Mouse (Mus musculus) gastrocnemius, postnatal 14 days (tissue): ENCODE results near the gene Thsd7a. TPM values are rescaled to one million over a fixed set of nuclear protein-coding genes. Genes with fewer than 3 reads are reported as not detected.

Source experiments
- DNase-seq: peaks from one replicate; pipeline ENCODE4 v3.0.0; 2021; ENCODE audit warnings: mixed read lengths
- intact Hi-C: fragments of 180-260 bp; cut with DNase I; formaldehyde crosslinking; loops from one replicate; pipeline ENCODE4 v1.15.1; 2025; ENCODE audit warnings: low total_unique reads
- total RNA-seq, 2 experiments: library from RNA; stranded (reverse); gene quantifications; 2 replicates each; pipeline ENCODE4 v1.2.3; 2021

The Thsd7a gene
- total RNA-seq, 2 experiments from 2014 or later, result 2.3 to 2.8 TPM

- no peak for DNase-seq
- intact Hi-C loops, result no loop called here
Measured at GRCm38 (mm10) chr6:12416976-12417375, 332.2 kb downstream of the Thsd7a start.

DNA sequence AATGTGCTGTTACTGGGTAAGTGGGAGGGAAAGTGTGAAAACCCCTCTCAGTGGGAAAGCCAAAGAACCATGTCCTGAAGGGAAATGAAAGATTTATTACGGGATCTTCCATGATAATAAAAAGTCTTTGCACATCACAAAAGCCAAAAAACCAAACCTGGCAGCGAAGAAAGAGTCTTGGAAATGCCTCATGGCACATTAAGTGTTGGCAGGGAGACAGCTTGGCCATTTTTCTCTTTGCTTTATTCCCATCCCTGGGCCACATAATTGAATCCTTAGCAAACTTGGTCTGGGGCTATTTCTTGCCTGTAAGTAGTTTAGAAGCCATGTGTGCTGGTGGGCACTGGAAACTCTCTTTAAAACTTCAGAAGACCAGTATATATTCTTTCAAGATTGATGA, 344.8 kb downstream of the Thsd7a start:
- intact Hi-C loops, result no loop called here
- no peak for DNase-seq

DNA sequence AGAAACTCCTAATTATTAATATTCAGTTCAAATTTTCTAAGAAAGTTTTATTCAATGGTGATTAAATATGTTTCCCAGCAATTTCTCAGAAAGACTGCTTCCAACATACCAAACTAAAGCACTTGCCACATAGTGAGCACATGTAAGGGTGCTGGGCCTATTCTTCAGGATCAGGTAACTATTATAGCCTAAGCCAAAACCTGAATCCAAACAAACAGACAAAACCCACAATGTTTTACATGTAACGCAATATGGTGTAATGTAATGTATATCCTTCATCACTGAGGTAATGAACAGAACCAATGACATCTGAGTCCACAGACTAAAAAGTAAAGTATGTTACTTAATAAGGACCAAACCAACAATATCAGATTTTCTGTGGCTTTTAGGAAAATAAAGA, 346.2 kb downstream of the Thsd7a start:
- no peak for DNase-seq
- intact Hi-C loops, result no loop called here

DNA sequence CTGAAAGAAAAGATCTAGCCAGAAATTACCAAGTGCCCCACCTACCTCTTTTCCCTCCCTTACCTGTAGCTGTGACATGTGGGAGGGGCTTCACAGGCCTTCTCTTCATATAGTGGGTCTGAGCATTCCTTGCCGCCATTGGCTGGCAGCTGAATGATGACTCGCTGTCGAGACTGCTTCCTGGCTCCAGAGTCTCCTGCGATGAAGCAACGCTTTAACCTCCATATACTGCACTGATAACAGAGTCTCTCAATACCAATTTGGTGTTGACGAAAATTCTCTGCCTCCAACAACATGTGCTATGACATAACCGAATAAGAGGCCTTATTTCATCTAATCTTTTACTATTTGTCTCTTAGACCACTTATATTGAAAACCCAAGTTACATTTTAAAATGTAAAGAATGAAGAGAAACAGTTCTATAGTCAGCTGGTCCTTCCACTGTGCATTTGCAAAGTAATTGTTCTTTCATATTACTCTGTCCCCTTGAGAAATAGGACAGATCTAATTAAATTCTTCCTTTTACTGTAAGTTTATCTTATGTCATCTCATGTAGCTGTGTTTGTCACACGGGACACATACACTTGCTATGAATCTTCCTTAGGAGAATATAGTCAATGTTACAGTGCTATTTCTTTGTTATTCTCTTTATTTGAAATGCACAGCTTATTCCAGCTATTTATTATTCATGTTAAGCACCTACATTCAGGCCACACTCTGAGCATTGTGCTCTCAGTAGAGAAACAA, 351.3 kb downstream of the Thsd7a start:
- intact Hi-C loops, result no loop called here
- no peak for DNase-seq

DNA sequence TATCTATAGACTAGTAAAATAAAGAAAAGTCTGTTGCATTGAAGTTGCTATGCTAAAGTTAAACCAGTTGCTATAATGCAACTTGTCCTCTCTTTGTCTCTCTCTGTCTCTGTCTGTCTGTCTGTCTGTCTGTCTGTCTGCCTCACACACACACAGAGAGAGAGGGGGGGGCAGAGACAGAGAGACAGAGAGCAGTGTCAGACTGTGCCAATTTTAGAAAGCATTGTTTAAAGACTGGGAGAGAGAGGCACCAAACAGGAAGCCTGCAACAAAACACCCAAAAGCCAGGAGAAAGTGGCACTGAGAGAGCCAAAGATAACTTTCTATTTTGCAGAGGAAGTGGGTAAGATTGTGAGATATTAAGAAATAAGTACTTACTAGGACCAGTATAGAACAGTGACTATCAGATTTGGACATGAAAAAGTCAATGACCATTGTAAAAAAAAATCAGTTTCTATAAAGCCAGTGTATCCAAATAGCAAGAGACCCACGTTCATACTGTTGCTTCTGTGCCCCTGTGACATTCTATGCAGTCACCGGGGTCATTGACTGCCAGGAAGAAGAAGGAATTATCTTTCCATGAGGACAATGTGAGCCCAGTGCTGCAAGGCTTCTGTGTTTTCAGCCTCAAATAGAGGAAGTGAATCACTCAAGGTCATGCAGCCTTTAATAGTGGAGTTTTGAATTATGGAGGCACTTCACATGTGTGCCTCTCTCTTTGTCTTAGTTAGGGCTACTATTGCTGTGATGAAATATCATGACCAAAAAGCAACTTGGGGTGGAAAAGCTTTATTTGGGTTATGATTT, 355.4 kb downstream of the Thsd7a start:
- intact Hi-C loops, result no loop called here
- DNase-seq, result no peak

GRCm38 (mm10) chr6:12386731-12387130, 362.5 kb downstream of the Thsd7a start:
- DNase-seq, result no peak
- intact Hi-C loops, result no loop called here

- DNase-seq, result no peak
- intact Hi-C loops, result no loop called here
Measured at GRCm38 (mm10) chr6:12385591-12385990, 363.6 kb downstream of the Thsd7a start.

GRCm38 (mm10) chr6:12381136-12381778, 368.0 kb downstream of the Thsd7a start:
- intact Hi-C loops, result no loop called here
- DNase-seq, result peak; percentile 23

DNA sequence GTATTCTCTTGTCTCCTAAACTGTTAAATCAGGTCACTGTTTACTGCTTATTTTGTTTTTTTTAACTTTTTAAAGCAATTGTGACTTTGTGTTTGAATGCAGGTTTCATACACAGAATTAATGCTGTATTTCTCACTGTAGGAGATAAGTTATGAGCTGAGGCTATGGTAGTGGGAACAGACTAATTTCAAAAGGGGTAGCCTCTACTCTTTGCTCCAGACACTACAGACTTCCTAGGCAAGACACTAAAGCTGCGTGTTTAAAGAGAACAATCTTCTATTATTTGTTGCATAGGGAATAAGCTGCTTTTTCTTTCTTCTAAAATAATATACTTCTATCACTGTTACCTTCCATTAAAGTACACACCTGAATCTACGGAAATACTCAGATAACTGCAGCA, 368.5 kb downstream of the Thsd7a start:
- intact Hi-C loops, result no loop called here

DNA sequence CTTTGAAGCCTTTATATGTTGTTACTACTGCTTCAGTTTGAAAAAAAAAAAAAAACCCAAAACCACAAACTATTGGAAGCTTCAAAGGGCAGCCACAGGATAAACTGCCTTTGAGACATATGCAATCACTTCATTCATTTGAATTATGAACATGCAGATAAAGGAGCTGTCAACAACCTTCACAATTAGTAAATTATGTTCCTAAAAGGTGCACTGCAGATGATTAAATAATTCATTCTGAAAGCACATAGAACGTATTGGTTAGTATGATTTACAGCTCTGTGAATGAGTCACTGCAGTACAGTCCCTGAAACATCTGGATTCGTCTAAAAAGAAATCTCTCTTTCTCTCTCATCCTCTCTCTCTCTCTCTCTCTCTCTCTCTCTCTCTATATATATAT, 390.5 kb downstream of the Thsd7a start:
- DNase-seq, result no peak
- intact Hi-C loops, result no loop called here

More for the DNA sequence above, 368.5 kb downstream of the Thsd7a start:
- no peak for DNase-seq

- DNase-seq, result no peak
- intact Hi-C loops, result no loop called here
Measured at GRCm38 (mm10) chr6:12353573-12353972, 395.6 kb downstream of the Thsd7a start.

DNA sequence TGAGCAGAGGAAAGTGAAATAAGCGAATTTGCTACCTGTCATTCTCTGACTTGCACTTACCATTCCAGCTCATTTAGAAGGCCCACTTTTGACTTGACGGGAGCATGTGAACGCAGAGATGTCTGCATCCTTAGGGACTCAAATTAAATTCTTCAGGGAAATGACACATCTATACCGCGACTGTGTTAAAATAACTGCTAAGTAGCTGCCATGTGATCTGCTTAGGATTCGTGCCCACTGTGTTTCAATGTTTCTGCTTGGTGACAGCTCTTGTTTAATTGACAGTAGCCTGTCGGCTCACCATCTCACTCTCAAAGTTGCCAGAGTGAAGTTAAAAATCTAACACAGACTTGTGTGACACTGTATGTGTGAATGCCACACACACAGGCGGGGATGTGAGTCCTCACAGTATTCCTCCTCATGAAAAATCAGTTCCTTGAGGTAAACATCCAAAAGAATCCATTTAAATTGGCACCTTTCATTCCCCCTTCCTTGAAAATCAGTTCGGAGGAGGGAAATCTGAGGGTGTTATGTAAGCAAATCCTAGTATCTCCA, 397.0 kb downstream of the Thsd7a start:
- intact Hi-C loops, result no loop called here
- no peak for DNase-seq

DNA sequence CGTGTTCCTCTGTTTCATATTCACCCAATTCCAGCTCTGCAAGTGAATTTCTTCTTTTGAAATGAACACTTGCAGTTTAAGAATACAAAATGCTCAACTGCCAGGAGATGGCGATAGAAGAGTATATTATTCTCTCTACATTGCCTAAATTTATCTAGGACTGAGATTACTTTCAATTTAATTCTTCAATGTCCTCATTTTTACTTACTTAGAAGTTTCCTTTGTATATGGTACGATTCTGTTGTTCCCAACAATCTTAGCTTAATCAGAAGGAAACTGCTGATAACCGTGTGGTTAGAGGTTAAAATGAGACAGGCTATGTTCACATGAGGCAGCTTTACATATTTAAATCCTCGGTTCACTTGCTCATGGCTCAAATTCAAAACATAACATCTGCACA, 398.5 kb downstream of the Thsd7a start:
- no peak for DNase-seq
- intact Hi-C loops, result no loop called here

DNA sequence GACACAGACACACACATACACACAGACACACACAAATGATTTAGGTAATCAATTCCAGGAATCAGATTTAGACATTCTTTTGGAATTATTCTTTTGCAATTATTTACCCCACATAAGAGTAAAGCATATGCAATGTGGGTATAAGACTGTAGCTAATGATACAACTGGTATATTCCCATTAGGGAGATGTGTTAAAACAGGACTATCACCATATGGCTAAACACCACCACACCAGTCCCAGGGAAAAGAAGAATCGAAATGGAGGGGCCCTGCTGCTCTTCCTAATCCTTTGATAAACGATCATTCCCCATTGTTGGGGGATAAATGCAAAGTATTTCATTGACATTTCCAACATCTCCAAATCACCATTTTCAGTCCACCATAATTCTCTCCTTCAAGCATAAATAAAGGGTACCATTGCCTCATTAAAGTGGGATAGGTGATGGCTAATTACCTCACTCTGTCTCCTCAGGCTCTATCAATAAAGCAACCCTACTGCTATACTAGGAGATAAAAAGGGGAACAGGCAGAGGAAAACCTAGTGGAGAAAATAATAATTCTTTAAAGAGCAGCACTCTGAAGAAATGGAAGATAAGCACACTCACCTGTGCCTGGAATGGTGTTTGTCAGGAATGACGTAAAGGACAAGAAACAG, 400.0 kb downstream of the Thsd7a start:
- DNase-seq, result no peak
- intact Hi-C loops, result no loop called here

- intact Hi-C loops, result no loop called here
- DNase-seq, result no peak
Measured at GRCm38 (mm10) chr6:12348667-12349066, 400.5 kb downstream of the Thsd7a start.

DNA sequence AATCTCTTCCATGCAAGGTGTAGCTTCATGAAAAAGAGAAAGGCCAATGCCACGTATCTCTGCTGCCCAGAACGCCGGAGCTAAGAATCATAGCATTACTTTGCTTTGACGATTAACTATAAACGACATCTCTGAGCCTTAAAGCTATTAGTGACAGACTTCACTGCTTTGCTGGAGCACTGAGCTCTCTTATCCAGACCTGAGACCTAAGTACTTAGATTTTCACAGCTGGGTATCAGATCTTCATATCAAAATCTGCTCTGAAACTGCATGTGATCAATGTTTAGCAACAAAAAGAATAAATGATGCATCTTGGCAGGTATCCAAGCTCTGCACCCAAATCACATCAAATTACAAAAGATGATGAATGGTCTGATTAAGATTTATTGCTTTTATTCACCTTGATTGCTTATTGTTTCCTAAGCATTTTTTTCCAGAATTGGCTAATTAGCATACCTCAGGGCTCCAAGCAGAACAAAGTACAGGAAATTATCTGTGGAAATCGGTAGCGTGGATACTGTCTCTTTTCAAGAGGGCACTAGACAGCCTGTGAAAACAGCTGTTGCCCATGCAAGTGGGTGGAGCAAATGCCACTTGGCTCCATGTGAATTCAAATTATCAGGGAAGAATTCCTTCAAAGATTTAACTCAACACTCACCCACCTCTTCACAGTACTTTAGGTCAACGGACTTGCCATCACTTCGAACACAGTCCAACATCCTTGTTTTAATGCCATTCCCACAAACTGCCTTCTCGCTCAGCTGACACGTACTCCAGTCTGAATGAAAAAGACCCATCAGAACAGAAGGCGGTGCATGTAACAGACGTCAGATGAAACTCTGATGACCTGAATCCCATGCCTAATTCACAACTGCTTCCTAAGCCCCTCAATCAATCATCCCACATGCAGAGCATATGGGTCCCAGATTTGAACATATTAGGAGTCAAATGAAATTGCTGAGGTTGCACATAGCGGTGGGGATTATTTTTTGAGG, 412.3 kb downstream of the Thsd7a start:
- intact Hi-C loops, result no loop called here
- no peak for DNase-seq

- intact Hi-C loops, result no loop called here
- DNase-seq, result no peak
Measured at GRCm38 (mm10) chr6:12315070-12315909, 433.9 kb downstream of the Thsd7a start.

- intact Hi-C loops, result no loop called here
- no peak for DNase-seq
Measured at GRCm38 (mm10) chr6:12307502-12307901, 441.7 kb downstream of the Thsd7a start.
